Mouse (Mus musculus) gastrocnemius, adult 2 months (tissue): Measurements from ENCODE around the gene Gcm1. TPM values are rescaled to one million over a fixed set of nuclear protein-coding genes. Genes with fewer than 3 reads are reported as not detected.

ENCODE experiments used
- DNase-seq: peaks from one replicate; pipeline ENCODE4 v3.0.0; 2022
- H3K27ac ChIP-seq: fragments of 200-600 bp; 2 replicates; pipeline ENCODE4 v1.8.1; 2022; ENCODE audit warnings: mild to moderate bottlenecking
- H3K4me3 ChIP-seq: fragments of 200-600 bp; 2 replicates; pipeline ENCODE4 v1.8.1; 2022; ENCODE audit warnings: mild to moderate bottlenecking, moderate library complexity
- CTCF ChIP-seq: fragments of 200-600 bp; IDR thresholded peaks from 2 replicates; pipeline ENCODE4 v1.8.1; 2022; ENCODE audit warnings: antibody characterized with exemption, mild to moderate bottlenecking, moderate library complexity
- intact Hi-C: fragments of 180-260 bp; cut with DNase I; formaldehyde crosslinking; loops from one replicate; pipeline ENCODE4 v1.15.1; 2025
- total RNA-seq, 2 experiments: library from RNA; stranded (reverse); gene quantifications; 2 replicates each; pipeline ENCODE4 v1.2.3; 2021

The Gcm1 gene
- total RNA-seq, 2 experiments from 2014 or later: not detected

DNA sequence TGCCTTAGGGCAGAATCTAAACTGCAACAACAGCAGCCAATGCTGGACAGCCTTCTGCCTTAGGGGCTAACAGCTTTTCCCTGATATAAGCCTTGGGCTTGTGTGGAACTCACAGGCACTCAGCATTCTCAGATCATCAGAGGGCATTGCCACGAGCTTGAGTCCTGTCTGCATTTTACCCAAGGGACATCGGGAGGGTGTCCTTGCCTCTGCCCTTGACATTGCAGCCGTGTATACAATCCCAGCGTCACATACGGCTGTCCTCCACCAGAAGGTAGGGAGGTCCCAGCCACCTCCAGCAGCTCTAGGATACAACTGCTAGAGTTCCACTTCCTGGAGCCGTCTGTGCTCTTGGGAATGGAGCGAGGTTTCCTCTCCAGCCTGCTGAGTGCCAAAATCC, 37.2 kb downstream of the Gcm1 start:
- peak overlapping the region; percentile 64 for H3K27ac ChIP-seq
- H3K4me3 ChIP-seq: no peak overlapping the region
- intact Hi-C loops: no loop called here
- no peak for DNase-seq
- TF ChIP-seq CTCF: no peak

DNA sequence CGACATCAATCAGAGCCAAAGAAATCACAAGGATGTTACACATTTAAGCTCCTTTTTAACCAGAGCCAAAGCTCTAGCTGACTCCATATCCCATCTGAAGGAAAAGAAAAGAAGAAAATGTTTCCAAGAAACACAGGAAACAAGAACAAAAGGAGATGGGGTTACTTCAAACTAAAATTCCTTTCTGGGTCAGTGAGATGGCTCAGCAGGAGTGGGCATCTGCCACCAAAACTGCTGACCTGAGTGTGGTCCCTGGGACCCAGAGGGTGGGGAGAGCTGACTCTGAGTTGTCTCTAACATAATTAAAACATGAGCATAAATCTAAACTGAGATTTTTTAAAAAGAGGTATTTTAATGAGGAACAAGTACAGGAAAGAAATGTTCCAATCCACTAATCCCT, 38.2 kb downstream of the Gcm1 start:
- TF ChIP-seq CTCF: no peak
- intact Hi-C loops: no loop called here
- H3K4me3 ChIP-seq: no peak overlapping the region
- no peak for DNase-seq
- no peak overlapping the region for H3K27ac ChIP-seq

DNA sequence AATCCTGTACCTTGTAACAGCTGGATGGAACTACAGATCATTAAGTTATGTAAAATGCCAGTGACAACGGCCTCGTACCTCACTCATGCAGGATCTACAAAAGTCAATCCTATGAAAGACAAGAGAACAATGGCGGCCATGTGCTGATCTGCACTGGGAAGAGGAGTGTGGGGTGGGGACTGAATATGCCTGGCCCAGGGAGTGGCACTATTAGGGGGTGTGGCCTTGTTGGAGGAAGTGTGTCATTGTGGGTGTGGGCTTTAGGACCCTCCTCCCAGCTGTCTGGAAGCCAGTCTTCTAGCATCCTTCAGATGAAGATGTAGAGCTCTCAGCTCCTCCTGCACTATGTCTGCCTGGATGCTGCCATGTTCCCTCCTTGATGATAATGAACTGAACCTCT, 38.9 kb downstream of the Gcm1 start:
- no peak for TF ChIP-seq CTCF
- DNase-seq: no peak
- intact Hi-C loops: no loop called here
- Histone ChIP-seq H3K27ac (no peak overlapping the region), H3K4me3 (no peak overlapping the region)

DNA sequence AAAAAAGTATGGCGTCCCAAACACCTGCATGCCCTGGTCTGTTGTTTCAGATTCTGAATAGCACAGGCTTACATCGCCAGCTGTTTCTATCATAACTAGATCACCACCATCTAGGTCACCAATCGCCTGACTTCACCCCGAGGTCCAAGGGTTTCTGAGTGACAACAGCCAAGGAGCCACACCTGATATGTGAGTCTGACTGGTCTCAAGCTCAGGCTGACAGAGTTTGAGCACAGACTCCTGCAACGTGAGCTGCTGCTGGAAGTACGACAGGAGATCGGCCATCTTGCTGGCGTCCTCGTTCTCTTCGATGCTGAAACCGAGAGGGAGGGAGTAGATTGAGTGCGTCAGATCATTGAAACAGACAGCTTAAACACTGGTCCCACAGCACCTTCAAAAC, 44.0 kb downstream of the Gcm1 start:
- DNase-seq: peak; percentile 62
- no peak for TF ChIP-seq CTCF
- intact Hi-C loops: no loop called here
- Histone ChIP-seq H3K27ac (peak overlapping the region; percentile 72), H3K4me3 (no peak overlapping the region)

DNA sequence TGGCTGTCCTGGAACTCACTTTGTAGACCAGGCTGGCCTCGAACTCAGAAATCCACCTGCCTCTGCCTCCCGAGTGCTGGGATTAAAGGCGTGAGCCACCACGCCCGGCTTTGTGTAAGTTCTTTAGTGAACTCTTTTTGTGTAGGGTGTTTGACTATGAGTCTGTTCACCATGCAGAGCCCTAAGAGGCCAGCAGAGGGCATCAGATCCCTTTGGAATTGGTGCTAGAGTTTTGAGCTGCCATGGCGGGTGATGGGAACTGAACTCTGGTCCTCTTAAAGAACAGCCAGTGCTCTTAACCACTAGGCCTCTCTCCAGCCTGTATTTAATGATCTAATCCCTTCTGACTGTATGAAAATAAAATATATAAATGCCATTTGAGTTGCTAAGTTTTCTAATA, 44.7 kb downstream of the Gcm1 start:
- no peak overlapping the region for H3K4me3 ChIP-seq
- peak overlapping the region; percentile 72; the same call in 1 of the 2 replicates for H3K27ac ChIP-seq
- no peak for DNase-seq
- intact Hi-C loops: no loop called here
- TF ChIP-seq CTCF: peak; percentile 44

DNA sequence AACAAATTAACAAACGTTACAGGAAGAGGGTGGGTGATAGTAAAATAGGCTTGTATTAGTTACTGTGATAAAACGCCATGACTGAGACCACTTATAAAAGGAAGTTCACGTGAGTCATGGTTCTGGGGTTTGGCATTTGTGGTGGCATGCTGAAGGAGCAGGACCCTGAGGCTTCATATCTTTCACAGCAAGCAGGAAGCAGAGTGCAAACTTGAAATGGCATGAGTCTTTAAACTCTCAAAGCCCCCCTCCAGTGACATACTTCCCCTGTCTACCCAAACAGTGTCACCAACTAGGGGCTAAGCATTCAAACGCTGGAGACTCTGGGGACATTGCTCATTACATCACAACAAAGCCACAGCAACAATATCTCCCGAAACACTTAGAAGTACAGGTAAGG, 49.2 kb downstream of the Gcm1 start:
- no peak for TF ChIP-seq CTCF
- intact Hi-C loops: no loop called here
- DNase-seq: no peak
- Histone ChIP-seq H3K27ac (no peak overlapping the region), H3K4me3 (no peak overlapping the region)

DNA sequence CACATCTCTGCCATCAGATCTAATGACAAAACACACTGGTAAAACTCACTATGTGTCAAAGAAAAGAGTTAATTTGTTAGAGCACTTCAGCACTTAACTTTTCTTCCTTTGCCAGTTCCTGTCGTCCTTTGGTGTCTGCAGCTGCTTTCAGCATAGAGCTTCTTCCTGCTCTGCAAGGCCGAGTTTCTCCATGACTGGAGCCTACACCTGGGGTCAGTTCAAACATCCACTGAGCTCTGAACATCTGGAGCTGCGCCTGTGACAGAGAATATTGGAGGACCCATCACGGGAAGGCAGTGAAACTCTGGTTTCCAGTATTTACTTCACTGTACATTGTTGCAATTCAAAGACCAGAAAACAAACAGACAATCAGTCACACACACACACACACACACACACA, 49.7 kb downstream of the Gcm1 start:
- no peak overlapping the region for H3K27ac ChIP-seq
- H3K4me3 ChIP-seq: no peak overlapping the region
- no peak for TF ChIP-seq CTCF
- no peak for DNase-seq
- intact Hi-C loops: no loop called here

DNA sequence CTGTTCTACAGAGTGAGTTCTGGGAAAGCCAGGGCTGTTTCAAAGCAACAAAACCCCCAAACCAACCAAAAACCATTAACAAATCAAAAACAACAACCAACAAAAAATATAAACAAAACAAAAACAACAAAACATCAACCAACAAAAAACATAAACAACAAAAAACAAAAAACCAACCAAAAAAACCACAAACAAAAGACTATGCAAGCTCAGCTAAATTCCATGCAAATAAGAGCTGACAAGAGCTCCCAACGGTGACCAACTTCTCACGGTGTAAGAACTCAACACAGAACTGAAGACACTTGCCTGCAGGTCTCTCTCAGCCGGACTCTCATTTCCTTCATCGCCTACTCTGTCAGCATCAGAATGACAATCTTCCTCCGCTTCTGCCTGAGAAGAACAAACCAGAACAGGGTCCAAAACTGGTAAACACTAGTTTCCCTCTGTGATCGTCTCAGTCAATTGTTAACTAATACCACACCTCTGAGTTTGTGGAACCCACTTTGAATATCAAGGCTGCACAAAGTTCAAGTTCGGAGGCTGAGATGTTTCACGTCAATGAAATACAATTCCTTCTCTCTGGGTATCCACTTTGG, 52.3 kb downstream of the Gcm1 start:
- DNase-seq: no peak
- H3K4me3 ChIP-seq: no peak overlapping the region
- no peak for TF ChIP-seq CTCF
- intact Hi-C loops: no loop called here
- no peak overlapping the region for H3K27ac ChIP-seq

DNA sequence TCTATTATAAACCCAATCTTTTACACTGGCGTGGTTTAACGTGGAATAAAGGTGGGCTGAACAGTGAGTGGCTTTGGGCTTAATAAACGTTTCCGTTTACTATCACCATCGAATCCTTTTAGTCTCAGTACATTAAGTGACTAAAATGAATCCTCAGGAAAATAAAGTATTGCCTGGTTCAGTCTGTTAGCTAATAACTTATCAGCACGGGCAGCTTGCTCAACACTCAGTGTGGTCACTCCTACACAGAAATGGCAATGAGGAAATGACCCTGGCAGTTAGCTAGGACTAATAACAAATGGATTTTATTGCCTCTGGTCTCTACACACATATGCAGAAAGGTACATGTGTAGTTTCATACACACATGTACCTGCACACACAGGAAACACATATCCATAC, 53.2 kb downstream of the Gcm1 start:
- no peak overlapping the region for H3K27ac ChIP-seq
- DNase-seq: no peak
- TF ChIP-seq CTCF: no peak
- intact Hi-C loops: no loop called here
- H3K4me3 ChIP-seq: peak overlapping the region; percentile 79

DNA sequence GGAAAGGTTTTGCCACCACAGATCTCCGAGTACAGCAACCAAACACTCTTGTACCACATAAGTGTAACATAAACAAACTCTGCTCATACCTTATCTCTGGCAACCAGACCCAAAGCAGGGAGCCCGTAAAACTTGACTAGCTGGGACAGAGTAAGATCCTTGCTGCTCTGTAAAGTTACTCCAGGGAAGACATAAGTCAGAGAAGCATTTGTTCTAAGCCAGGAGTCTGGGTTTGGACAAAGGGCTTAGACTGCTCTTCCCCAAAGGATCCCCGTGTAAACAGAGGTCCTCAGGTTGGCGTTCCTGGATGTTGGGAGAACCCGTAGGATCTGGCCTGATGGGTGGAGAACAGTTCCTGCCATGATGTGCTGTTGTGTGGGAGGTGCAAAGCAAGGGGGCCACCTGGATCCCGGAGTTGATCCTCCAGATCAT, 53.8 kb downstream of the Gcm1 start:
- no peak for TF ChIP-seq CTCF
- Histone ChIP-seq H3K27ac (no peak overlapping the region; the same call in 1 of the 2 replicates), H3K4me3 (peak overlapping the region; percentile 79)
- intact Hi-C loops: no loop called here
- DNase-seq: no peak

DNA sequence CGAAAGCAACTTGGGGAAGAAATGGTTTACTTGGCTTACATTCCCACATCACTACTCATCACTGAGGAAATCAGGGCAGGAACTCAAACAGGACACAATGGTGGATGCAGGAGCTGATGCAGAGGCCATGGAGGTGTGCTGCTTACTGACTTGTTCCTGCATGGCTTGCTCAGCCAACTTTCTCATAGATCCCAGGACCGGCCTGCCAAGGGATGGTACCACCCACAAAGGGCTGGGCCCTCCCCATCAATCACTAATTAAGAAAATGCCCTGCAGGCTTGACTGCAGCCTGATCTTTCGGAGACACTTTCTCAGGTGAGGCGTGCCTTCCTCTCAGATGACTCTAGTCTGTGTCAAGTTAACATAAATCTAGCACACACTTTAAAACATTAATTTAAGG, 55.1 kb downstream of the Gcm1 start:
- DNase-seq: no peak
- H3K27ac ChIP-seq: peak overlapping the region; percentile 99
- intact Hi-C loops: no loop called here
- TF ChIP-seq CTCF: no peak
- H3K4me3 ChIP-seq: peak overlapping the region; percentile 79

DNA sequence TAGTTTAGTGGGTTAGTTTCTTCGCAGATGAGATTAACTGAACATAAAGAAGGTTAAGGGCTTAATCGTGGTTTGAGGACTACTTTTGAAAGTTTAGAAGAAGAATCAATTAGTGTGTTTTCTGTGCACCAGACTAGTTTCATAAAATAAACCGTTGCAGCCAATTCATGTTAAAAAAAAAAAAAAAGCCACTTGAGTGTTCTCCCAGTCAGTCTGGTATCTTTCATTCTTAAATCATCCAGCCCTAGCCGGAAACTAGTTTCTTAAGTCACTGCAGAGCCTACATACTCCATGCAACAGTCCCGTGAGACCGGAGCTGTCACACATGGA, 55.8 kb downstream of the Gcm1 start:
- no peak for TF ChIP-seq CTCF
- Histone ChIP-seq H3K4me3 (peak overlapping the region; percentile 79), H3K27ac (peak overlapping the region; percentile 99)
- DNase-seq: no peak
- intact Hi-C loops: no loop called here

DNA sequence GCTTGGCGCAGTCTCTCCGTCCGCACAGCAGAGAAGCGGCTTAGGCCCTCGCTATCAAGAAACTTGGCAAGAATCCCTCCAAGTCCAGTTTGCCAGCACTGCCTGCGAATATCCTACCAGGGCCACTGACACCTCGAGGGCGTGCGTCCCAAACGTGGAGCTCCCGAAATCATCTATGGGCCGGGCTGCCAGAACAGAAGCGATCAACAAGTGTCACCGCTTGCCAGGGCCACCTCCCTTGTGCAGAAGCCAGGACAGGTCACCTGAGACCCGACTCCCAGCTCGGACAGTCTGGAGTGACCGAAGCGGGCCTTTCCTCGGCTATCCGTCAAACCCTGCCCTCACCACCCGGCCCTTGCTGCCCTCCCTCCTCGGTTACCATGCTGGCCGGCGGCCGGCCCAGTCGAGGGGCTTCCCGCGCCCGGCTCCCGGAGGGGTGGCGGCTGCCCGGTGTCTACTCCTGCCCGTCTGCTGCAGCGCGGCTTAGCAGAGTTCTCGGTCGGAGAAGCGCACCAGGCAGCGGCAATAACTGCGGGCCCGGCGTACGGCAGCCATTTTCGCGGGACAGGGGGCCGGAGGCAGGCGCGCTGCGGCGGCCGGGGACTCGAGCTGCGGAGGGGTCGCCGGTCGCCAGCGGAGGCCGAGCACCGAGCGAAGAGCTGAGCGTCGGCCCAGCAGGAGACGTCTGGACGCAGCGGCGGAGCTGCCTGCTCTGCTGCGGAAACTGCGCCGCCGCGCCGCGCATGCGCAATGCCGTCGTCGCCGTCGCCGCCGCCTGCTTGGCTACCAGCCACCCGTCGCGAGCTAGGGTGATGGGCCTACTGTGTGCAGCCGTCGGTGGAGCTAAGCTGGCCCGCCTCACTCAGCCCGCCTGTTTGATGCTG, 56.4 kb downstream of the Gcm1 start:
- intact Hi-C loops: no loop called here
- Histone ChIP-seq H3K4me3 (peak overlapping the region; percentile 79), H3K27ac (peak overlapping the region; percentile 99)
- TF ChIP-seq CTCF: no peak
- peak; percentile 92 for DNase-seq

DNA sequence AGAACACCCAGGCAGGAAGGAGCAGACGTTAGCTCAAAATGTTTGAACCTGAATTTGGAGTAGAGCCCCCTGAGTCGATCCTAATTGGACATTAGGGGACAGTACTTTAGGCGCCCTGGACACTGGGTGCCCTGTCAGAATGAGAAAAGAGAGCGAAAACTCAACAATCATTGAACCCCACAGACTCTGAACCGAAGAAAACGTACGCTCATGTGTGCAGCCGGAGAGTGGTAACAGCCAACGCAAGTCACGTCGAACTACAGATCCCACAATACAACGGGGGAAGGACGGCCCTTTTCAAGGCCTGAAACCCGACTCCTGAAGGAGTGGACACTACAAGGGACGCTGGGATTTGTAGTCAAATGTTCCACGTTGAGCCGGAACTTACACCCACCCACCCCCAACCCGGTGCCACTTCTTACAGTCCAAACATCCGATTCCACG, 57.1 kb downstream of the Gcm1 start, which contains the start of the genes Fbxo9 and Ick:
Fbxo9 (minus strand) TSS at position 270 of the 444 bp plus-strand sequence.
Ick (plus strand) TSS at position 397 of the 444 bp plus-strand sequence.
- no peak for TF ChIP-seq CTCF
- Histone ChIP-seq H3K4me3 (peak within 1 kb of the TSS; percentile 79), H3K27ac (peak within 1 kb of the TSS; percentile 99)
- intact Hi-C loops: no loop called here
- DNase-seq: peak; percentile 91
